Mouse (Mus musculus): ENCODE measurements around the gene Mfap1b.

GRCm38 (mm10) chr2:121444178-121444577, 29.7 kb downstream of the Mfap1b start, which contains the start of gene Ell3:
- no peak for TF ChIP-seq POLR2A (IDR thresholded peaks at IDR 0.05; ENCODE audit: insufficient read length, low read depth)
- no peak for TF ChIP-seq E2F4 (IDR thresholded peaks at IDR 0.05; ENCODE audit: insufficient read depth)
- TF ChIP-seq MYOG (IDR thresholded peaks at IDR 0.05; ENCODE audit: control insufficient read depth in 1 of 3, insufficient read depth in 1 of 3, insufficient read length in 2 of 3, low read depth in 2 of 3), result no peak
- TF ChIP-seq USF1 (IDR thresholded peaks at IDR 0.05; ENCODE audit: low read depth), result no peak
